Mouse (Mus musculus): ENCODE measurements around the gene Necab2.

DNA sequence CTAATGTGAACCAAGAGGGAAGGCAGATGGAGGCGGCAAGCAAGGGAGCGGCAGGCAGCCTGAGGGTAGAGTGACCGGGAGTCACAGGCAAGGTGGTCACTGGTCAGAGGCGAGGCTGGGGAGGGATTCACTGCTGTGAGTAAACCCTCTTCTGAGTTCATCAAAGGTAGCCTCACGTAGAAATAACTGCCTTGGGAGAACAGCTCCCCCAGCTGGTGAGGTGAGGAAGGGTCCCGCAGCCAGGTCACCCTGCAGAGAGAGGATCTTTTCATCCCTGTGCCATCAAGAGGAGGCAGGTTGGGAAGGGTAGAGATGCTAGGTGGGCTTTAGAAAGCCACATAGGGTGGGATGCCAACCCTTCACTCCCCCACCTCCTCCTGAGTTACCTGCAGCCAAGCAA lies 50.3 kb downstream of the Necab2 start:
- TF ChIP-seq CTCF (IDR thresholded peaks at IDR 0.05; ENCODE audit: control insufficient read depth, insufficient read depth, low read length) (peak; percentile 82), POLR2A (IDR thresholded peaks at IDR 0.05; ENCODE audit: borderline replicate concordance, control insufficient read depth, low read depth, low read length) (no peak)

All from bone marrow, adult 2 months (tissue).